Mouse (Mus musculus) embryonic facial prominence, embryonic 12.5 days (tissue): ENCODE measurements at regions not wholly inside any gene's neighbourhood (a gene's known extent, or its start where the extent isn't known, plus 50 kb on each side); places are given as distances from the start of the nearest gene placed in this dataset.

ENCODE experiments used
- ATAC-seq: fragments of 200-750 bp; cut with Nextera tagmentation; 2 replicates; pipeline ENCODE4 v1.8.0; 2017; ENCODE audit not compliant: insufficient number of reproducible peaks, insufficient read depth, low FRiP score, low TSS enrichment
- H3K27ac ChIP-seq: fragments of 300-500 bp; sonication (generic); 2 replicates; pipeline ENCODE4 v1.5.1; 2016; ENCODE audit warnings: mild to moderate bottlenecking
- H3K27me3 ChIP-seq: fragments of 300-500 bp; sonication (generic); 2 replicates; pipeline ENCODE4 v1.6.1; 2016; ENCODE audit warnings: mild to moderate bottlenecking, moderate library complexity
- H3K36me3 ChIP-seq: fragments of 300-500 bp; sonication (generic); 2 replicates; pipeline ENCODE4 v1.6.1; 2016; ENCODE audit warnings: mild to moderate bottlenecking
- H3K4me1 ChIP-seq: fragments of 300-500 bp; sonication (generic); 2 replicates; pipeline ENCODE4 v1.6.1; 2016
- H3K4me2 ChIP-seq: fragments of 300-500 bp; sonication (generic); replicated peaks from 2 replicates; pipeline ENCODE4 v1.6.1; 2016; ENCODE audit warnings: mild to moderate bottlenecking, moderate library complexity
- H3K4me3 ChIP-seq: fragments of 300-500 bp; sonication (generic); 2 replicates; pipeline ENCODE4 v1.5.1; 2016; ENCODE audit warnings: mild to moderate bottlenecking
- H3K9ac ChIP-seq: fragments of 300-500 bp; sonication (generic); 2 replicates; pipeline ENCODE4 v1.6.1; 2016; ENCODE audit warnings: mild to moderate bottlenecking, moderate library complexity
- H3K9me3 ChIP-seq: fragments of 300-500 bp; sonication (generic); 2 replicates; pipeline ENCODE4 v1.6.1; 2016; ENCODE audit warnings: mild to moderate bottlenecking, moderate library complexity
- WGBS: fragments of 180-500 bp; shearing (Covaris S2); methylation state at CpG from one replicate; pipeline ENCODE4 v1.1.7; 2016; 5-methylcytosine and 5-hydroxymethylcytosine counted together

- H3K4me1 ChIP-seq, result no peaks in the 10 kb centered on the region
Observed at GRCm38 (mm10) chr16:86594992-86595391, 693.4 kb upstream of the Adamts5 start.

DNA sequence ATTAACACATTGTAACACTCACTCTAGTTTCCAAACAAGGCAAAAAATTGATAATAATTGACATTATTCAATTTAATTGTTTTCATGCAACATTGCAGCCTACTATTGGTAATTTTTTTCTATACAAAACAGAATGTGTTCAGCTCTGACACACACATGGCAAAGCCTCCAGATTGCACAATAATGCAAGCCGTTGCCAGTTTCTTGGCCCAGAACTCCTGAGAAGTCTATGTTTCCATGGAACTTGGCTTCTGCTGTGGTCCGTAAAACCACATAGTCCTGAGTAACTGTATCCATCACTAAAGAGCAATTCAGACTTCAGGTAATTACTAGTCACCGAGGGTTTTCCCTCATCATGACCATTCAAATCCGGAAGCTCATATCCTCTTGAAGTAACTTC is 684.4 kb upstream of the Adamts5 start:
- WGBS, result 84% methylated on average over 4 of the region's 4 CpGs

More at GRCm38 (mm10) chr16:86594992-86595391, 693.4 kb upstream of the Adamts5 start:
- Histone ChIP-seq H3K9ac (no peak overlapping the region), H3K9me3 (no peaks in the 10 kb centered on the region), H3K27ac (no peak overlapping the region), H3K27me3 (no peaks in the 10 kb centered on the region), H3K4me2 (no peak overlapping the region), H3K4me3 (no peak overlapping the region), H3K36me3 (no peaks in the 10 kb centered on the region)
- 68% methylated on average over 3 of the region's 3 CpGs for WGBS
- ATAC-seq, result no peak

DNA sequence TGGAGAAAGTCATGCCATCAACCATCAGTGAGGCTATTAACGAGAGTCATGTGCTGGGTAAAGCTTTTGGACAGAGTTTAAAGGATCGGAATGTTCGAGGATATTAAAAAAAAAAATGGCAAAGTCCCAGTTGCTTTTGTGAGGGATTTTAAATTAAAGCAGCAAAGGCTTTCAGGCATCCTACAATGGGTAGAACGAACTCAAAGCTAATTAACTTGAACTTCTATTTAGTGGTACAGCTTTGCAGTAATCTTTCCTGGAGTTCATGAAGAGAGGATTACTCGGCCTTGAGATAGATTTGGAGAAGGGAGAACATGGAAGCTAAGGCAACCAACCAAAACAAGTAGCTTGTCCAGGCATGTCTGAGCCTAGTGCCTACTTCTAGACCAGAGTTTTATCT is 676.7 kb upstream of the Adamts5 start:
- no peak overlapping the region for H3K4me2 ChIP-seq
- no peaks in the 10 kb centered on the region for H3K36me3 ChIP-seq
- no peaks in the 10 kb centered on the region for H3K9me3 ChIP-seq
- H3K4me3 ChIP-seq, result no peak overlapping the region
- no peak overlapping the region for H3K9ac ChIP-seq
- H3K27me3 ChIP-seq, result no peaks in the 10 kb centered on the region
- ATAC-seq, result no peak
- H3K27ac ChIP-seq, result no peak overlapping the region
- no peaks in the 10 kb centered on the region for H3K4me1 ChIP-seq
- WGBS, result 77% methylated on average over 5 of the region's 5 CpGs

More for the DNA sequence above, 684.4 kb upstream of the Adamts5 start:
- Histone ChIP-seq H3K4me1 (no peaks in the 10 kb centered on the region), H3K4me2 (no peak overlapping the region), H3K36me3 (no peaks in the 10 kb centered on the region), H3K9me3 (no peaks in the 10 kb centered on the region), H3K27me3 (no peaks in the 10 kb centered on the region), H3K4me3 (no peak overlapping the region), H3K27ac (no peak overlapping the region), H3K9ac (no peak overlapping the region)
- no peak for ATAC-seq

- no peaks in the 10 kb centered on the region for H3K4me1 ChIP-seq
- H3K9ac ChIP-seq, result no peak overlapping the region
- H3K27ac ChIP-seq, result no peak overlapping the region
- no peak for ATAC-seq
- H3K4me3 ChIP-seq, result no peak overlapping the region
- WGBS, result 79% methylated on average over 4 of the region's 4 CpGs
- H3K36me3 ChIP-seq, result no peaks in the 10 kb centered on the region
- H3K27me3 ChIP-seq, result no peaks in the 10 kb centered on the region
- no peak overlapping the region for H3K4me2 ChIP-seq
- no peaks in the 10 kb centered on the region for H3K9me3 ChIP-seq
Observed at GRCm38 (mm10) chr16:86547465-86548043, 645.9 kb upstream of the Adamts5 start.

GRCm38 (mm10) chr16:86546905-86547304 is 645.3 kb upstream of the Adamts5 start:
- no peak overlapping the region for H3K4me2 ChIP-seq
- no peak for ATAC-seq
- H3K27me3 ChIP-seq, result no peaks in the 10 kb centered on the region
- no peak overlapping the region for H3K9ac ChIP-seq
- H3K4me1 ChIP-seq, result no peaks in the 10 kb centered on the region
- 76% methylated on average over 3 of the region's 3 CpGs for WGBS
- H3K27ac ChIP-seq, result no peak overlapping the region
- H3K36me3 ChIP-seq, result no peaks in the 10 kb centered on the region
- no peaks in the 10 kb centered on the region for H3K9me3 ChIP-seq
- no peak overlapping the region for H3K4me3 ChIP-seq

DNA sequence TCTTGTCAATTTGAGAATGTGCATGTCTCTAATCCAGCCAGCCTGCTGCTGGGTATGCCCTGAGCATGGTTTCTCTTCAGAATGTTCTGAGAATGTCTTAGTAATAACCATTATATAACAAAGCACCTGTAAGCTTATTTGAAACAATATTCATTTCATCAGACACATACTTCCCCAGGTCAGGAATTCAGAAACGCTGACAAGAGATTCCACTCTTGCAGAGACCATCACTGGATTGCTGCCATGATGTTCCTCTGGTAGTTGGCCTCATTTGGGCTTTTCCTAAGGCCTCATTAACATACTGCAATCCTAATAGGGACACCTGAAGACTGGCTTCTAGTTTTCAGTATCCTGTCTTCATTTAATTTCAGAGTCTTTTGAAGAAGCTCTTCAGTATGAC is 642.5 kb upstream of the Adamts5 start:
- no peak overlapping the region for H3K27ac ChIP-seq
- 71% methylated on average over 1 of the region's 1 CpGs for WGBS
- no peaks in the 10 kb centered on the region for H3K4me1 ChIP-seq
- no peaks in the 10 kb centered on the region for H3K36me3 ChIP-seq
- H3K9me3 ChIP-seq, result no peaks in the 10 kb centered on the region
- ATAC-seq, result no peak
- no peak overlapping the region for H3K9ac ChIP-seq
- H3K27me3 ChIP-seq, result no peaks in the 10 kb centered on the region
- no peak overlapping the region for H3K4me3 ChIP-seq
- H3K4me2 ChIP-seq, result no peak overlapping the region

GRCm38 (mm10) chr16:86536479-86536878 is 634.9 kb upstream of the Adamts5 start:
- Histone ChIP-seq H3K4me1 (no peaks in the 10 kb centered on the region), H3K4me3 (no peak overlapping the region), H3K4me2 (no peak overlapping the region), H3K27ac (no peak overlapping the region), H3K9me3 (no peaks in the 10 kb centered on the region), H3K9ac (no peak overlapping the region), H3K36me3 (no peaks in the 10 kb centered on the region), H3K27me3 (no peaks in the 10 kb centered on the region)
- WGBS, result 68% methylated on average over 5 of the region's 5 CpGs
- no peak for ATAC-seq

- ATAC-seq, result peak; percentile 47; the same call in 1 of the 2 replicates
Observed at GRCm38 (mm10) chr16:86524135-86524534, 622.5 kb upstream of the Adamts5 start.

DNA sequence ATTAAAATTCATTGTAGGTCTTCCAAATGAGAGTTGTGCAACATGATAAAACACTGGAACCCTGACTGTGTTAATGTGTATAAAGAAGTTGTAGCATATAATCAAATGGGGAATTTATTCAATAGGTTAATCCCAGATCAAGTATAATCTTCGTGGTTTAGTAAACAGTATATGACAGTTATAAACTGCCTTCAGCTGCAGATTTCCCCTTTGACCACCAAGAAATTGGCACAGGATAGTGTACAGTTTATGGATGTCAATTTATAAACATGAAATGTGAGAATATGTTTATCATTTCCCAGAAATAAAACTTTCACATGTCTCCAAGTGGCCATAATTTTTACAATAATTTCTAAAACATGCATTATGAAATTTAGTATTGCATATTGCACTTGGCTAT is 615.3 kb upstream of the Adamts5 start:
- Histone ChIP-seq H3K9ac (no peak overlapping the region), H3K27ac (no peak overlapping the region), H3K4me1 (no peaks in the 10 kb centered on the region), H3K36me3 (no peaks in the 10 kb centered on the region), H3K4me3 (no peak overlapping the region), H3K9me3 (no peaks in the 10 kb centered on the region), H3K27me3 (no peaks in the 10 kb centered on the region), H3K4me2 (no peak overlapping the region)
- WGBS, result 63% methylated on average over 1 of the region's 1 CpGs
- ATAC-seq, result no peak

More at GRCm38 (mm10) chr16:86524135-86524534, 622.5 kb upstream of the Adamts5 start:
- Histone ChIP-seq H3K27ac (no peak overlapping the region), H3K4me2 (no peak overlapping the region), H3K4me1 (no peaks in the 10 kb centered on the region), H3K9me3 (no peaks in the 10 kb centered on the region), H3K27me3 (no peaks in the 10 kb centered on the region), H3K9ac (no peak overlapping the region), H3K4me3 (no peak overlapping the region), H3K36me3 (no peaks in the 10 kb centered on the region)
- 90% methylated on average over 3 of the region's 3 CpGs for WGBS

DNA sequence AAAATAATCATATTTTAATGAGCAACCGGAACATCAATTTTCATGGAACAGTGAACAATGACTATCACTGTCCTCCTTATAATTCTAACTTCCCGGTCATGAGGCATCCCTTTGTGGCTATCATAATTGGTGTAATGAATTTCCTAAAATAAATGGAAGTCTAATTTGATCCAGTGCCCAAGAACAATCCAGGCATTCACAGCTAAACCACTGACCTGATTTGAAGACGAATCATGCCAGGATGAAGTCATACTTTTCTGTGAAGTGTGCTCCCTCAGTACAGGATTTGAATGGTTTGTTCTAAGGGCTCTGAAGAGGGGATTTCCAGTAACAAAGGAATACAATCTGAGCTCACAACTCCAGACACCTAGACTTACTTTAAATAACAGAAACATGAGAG is 614.5 kb upstream of the Adamts5 start:
- Histone ChIP-seq H3K4me3 (no peak overlapping the region), H3K9ac (no peak overlapping the region), H3K4me2 (no peak overlapping the region), H3K27ac (no peak overlapping the region), H3K27me3 (no peaks in the 10 kb centered on the region), H3K9me3 (no peaks in the 10 kb centered on the region), H3K4me1 (no peaks in the 10 kb centered on the region), H3K36me3 (no peaks in the 10 kb centered on the region)
- 0 out of 2 replicates have a peak, but pooled peaks have one; percentile 47 for ATAC-seq
- WGBS, result 32% methylated on average over 3 of the region's 3 CpGs

DNA sequence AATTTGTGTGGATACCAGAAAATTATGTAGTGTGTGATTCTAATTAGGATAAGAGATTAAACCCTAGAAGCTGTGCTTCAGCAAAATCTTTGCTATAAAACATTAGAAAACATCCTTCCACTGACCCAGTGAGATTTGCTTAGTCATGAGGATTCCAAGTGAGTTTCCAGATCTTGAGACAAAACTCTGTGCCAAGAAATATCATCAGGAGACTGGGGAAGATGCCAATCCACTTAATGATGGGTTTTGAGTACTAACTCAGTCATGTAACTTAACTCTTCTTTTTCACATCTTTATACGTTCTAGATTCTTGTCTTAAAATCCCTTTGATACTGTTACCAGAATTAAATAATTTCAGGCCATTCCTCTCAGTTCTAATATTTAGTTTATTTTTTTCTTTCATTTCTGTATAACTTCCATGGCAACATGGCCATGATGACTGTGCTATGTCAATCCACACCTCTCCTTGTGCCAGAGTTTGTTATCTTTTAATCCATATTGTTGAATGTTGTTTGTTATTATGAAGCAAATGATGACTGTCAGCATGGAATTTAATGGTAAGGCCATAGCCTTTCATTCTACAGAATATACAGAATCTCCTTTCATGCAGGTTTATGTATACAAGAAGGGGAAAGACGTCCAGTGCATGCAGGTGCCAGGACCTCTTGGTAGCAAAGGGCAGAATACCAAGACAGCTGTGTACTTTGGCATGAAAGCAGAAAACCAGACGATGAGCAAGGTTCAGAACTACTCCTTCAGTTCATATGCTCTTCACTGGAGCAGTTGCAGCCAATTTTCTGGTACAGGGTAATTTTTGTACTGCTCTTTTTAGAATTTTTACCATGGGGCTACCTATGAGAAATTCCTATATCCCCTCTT is 599.7 kb upstream of the Adamts5 start:
- Histone ChIP-seq H3K4me3 (no peak overlapping the region), H3K4me2 (no peak overlapping the region), H3K27me3 (no peaks in the 10 kb centered on the region), H3K9ac (no peak overlapping the region), H3K4me1 (no peaks in the 10 kb centered on the region), H3K27ac (no peak overlapping the region), H3K9me3 (no peaks in the 10 kb centered on the region), H3K36me3 (no peaks in the 10 kb centered on the region)
- WGBS, result 59% methylated on average over 3 of the region's 3 CpGs
- no peak for ATAC-seq

DNA sequence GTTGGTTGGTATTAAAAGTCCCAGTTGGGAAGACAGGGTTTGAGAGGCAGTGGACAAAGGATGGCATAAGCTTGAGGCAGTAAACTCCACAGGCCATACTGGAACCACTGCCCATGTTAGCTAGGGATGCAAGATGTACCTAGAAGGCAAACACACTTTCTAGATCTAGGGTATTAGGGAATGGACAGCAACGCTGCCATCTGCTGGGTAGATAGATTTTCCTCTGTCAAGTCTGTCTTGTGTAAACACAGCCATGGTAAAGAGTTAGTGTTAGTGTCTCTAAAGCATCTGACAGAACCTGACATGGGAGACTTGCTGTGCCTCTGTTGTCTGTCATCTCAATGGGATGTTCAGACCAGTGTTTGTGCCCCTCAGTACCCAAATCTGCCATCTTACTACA is 573.5 kb upstream of the Adamts5 start:
- no peak overlapping the region for H3K4me3 ChIP-seq
- H3K27me3 ChIP-seq, result no peaks in the 10 kb centered on the region
- H3K36me3 ChIP-seq, result no peaks in the 10 kb centered on the region
- no peak overlapping the region for H3K4me2 ChIP-seq
- no peaks in the 10 kb centered on the region for H3K9me3 ChIP-seq
- H3K9ac ChIP-seq, result no peak overlapping the region
- WGBS, result 47% methylated on average over 1 of the region's 1 CpGs
- H3K4me1 ChIP-seq, result no peaks in the 10 kb centered on the region
- ATAC-seq, result no peak
- H3K27ac ChIP-seq, result no peak overlapping the region
